Mouse (Mus musculus) forebrain, embryonic 12.5 days (tissue): ENCODE measurements around the gene Smyd5. TPM values are rescaled to one million over a fixed set of nuclear protein-coding genes. Genes with fewer than 3 reads are reported as not detected.
A peak's percentile ranks its signal among the peaks of the same experiment; 100 is the strongest.

Source experiments
- ATAC-seq: fragments of 200-750 bp; cut with Nextera tagmentation; 2 replicates; pipeline ENCODE4 v1.8.0; 2017; ENCODE audit warnings: moderate TSS enrichment; ENCODE audit not compliant: low FRiP score
- H3K27ac ChIP-seq: fragments of 300-500 bp; sonication (generic); 2 replicates; pipeline ENCODE4 v1.5.1; 2016; ENCODE audit warnings: mild to moderate bottlenecking
- H3K27me3 ChIP-seq: fragments of 300-500 bp; sonication (generic); 2 replicates; pipeline ENCODE4 v1.6.1; 2016; ENCODE audit warnings: mild to moderate bottlenecking
- H3K36me3 ChIP-seq: fragments of 300-500 bp; sonication (generic); replicated peaks from 2 replicates; pipeline ENCODE4 v1.6.1; 2016; ENCODE audit warnings: mild to moderate bottlenecking
- H3K4me1 ChIP-seq: fragments of 300-500 bp; sonication (generic); 2 replicates; pipeline ENCODE4 v1.6.1; 2016
- H3K4me2 ChIP-seq: fragments of 300-500 bp; sonication (generic); 2 replicates; pipeline ENCODE4 v1.6.1; 2016; ENCODE audit warnings: mild to moderate bottlenecking, moderate library complexity
- H3K4me3 ChIP-seq: fragments of 300-500 bp; sonication (generic); replicated peaks from 2 replicates; pipeline ENCODE4 v1.5.1; 2016; ENCODE audit warnings: mild to moderate bottlenecking
- H3K9ac ChIP-seq: fragments of 300-500 bp; sonication (generic); 2 replicates; pipeline ENCODE4 v1.6.1; 2016; ENCODE audit warnings: mild to moderate bottlenecking
- H3K9me3 ChIP-seq: fragments of 300-500 bp; sonication (generic); 2 replicates; pipeline ENCODE4 v1.6.1; 2016
- WGBS: fragments of 180-500 bp; shearing (Covaris S2); methylation state at CpG from one replicate; pipeline ENCODE4 v1.1.7; 2016; 5-methylcytosine and 5-hydroxymethylcytosine counted together
- polyA plus RNA-seq: library from polyadenylated mRNA; unstranded; fragments of >200 nt; fragmentation: Nextera tagmentation; extraction: Ambion mirVana; gene quantifications from 2 replicates; pipeline ENCODE4 v1.2.1, GENCODE M21; 2016

The Smyd5 gene
- polyA plus RNA-seq, 1 experiment from 2014 or later: 49.8 TPM

DNA sequence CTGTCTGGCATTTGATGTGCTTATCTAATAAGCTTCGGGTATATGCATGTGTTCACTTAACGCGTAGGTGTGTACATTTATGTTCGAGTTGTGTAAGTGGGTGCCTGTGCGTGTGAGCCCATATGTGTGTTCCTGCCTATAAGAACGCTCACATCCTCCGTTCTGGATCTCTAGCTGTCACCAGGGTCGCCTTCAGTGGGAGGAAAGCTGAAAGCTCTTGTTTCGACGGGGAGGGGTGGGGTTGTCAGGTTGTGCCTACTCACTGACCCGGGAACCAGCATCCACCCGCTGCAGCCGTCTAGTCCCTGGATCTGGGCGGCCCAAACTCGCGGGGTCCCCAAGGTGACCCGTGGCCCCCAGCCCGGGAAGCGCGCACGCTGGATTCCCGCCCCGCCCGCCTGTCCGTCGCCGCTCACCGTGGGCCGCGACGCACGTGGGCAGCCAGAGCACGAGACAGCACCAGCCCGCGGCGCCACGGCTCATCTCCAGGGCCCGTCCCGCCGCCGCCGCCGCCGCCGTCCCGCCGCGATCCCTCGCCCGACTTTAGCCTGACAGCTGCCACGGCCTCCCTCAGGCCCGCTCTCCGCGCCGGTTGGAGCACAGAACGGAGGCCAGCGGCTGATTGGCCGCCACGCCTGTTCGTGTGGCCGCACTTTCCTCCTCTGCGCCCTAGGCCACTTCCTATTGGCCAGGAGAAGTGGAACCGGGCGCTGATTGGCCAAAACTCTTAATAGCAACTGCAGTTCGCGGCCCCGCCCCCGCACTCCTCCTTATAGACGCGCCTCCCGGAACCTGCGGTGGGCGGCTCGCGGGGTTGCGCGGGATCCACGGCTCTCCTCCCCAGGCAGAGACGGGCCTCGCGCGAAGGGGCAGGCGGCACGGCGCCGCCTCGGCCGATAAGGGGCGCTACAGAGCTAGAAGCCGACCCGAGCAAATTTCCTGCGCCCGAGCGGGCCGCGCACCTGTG is 19.2 kb downstream of the Smyd5 start, which contains the start of gene Cct7:
Gene Cct7 (plus strand): TSS at position 818 of the 967 bp plus-strand sequence.
- Histone ChIP-seq H3K4me1 (peaks cover 41% of the 10 kb centered on the region), H3K27me3 (no peaks in the 10 kb centered on the region), H3K36me3 (peaks cover 12% of the 10 kb centered on the region), H3K27ac (peak within 1 kb of the TSS; percentile 96), H3K4me2 (peak within 1 kb of the TSS; percentile 94), H3K9me3 (no peaks in the 10 kb centered on the region), H3K4me3 (peak within 1 kb of the TSS; percentile 77), H3K9ac (peak within 1 kb of the TSS; percentile 89)
- 3% methylated on average over 86 of the region's 96 CpGs for WGBS
- ATAC-seq: peak; percentile 96

DNA sequence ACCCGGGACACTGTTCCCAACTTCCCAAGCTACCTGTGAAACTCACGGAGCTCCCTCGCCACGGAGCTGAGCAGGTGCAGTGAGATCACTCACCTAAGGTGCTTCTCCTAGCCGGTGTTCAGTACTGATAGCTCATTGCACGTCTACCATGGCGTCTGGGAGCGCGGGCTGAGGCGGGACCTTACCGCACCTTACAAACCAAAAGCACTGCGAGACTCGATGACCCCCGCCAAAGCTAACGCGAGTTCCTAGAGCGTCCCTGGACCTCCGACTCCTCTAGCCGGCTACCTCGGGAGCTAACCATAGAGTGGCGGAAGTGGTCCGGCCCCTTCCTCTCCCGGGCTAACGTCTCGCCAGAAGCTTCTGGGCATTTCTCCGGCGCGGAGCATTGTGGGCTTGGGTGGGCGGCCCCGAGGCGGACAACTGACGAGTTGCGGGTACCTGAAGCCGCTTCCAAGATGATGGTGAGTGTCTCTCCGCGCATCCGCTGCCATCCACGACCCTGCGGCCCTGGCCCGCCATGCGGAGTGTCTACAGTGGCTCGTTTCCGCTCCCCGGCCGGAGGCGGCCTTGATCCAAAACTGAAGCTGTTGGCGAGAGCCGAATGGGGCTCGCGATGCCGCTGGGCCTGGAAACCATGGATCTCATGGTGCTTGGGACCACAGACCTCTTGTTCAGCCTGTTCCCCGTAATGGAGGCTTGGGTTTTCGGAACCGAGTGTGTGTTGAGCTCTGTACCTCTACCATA is 20.0 kb downstream of the Smyd5 start, which contains the start of gene Pradc1:
Gene Pradc1 (minus strand): TSS at position 307 of the 747 bp plus-strand sequence.
- ATAC-seq: peak; percentile 92
- peaks cover 49% of the 10 kb centered on the region for H3K4me1 ChIP-seq
- WGBS: under 1% methylated on average over 54 of the region's 54 CpGs

DNA sequence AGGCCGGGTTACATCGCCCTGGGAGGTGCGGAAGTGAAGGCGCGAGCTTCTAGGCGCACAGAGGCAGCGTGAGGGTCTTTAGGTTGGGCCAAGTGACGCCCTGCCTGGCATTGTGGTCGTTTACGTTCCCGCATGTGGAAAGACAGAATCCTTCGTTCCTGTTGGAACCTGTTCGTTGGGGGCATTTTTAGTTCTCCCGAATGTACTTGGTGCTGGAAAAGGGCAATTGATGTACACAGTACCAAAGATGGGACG is 20.5 kb downstream of the Smyd5 start:
- H3K4me1 ChIP-seq: peaks cover 49% of the 10 kb centered on the region

More for the DNA sequence above, 20.0 kb downstream of the Smyd5 start, which contains the start of gene Pradc1:
- Histone ChIP-seq H3K9me3 (no peaks in the 10 kb centered on the region), H3K4me3 (peak within 1 kb of the TSS; percentile 77), H3K27ac (peak within 1 kb of the TSS; percentile 96), H3K9ac (peak within 1 kb of the TSS; percentile 89), H3K27me3 (no peaks in the 10 kb centered on the region), H3K4me2 (peak within 1 kb of the TSS; percentile 94), H3K36me3 (peaks cover 4% of the 10 kb centered on the region)

DNA sequence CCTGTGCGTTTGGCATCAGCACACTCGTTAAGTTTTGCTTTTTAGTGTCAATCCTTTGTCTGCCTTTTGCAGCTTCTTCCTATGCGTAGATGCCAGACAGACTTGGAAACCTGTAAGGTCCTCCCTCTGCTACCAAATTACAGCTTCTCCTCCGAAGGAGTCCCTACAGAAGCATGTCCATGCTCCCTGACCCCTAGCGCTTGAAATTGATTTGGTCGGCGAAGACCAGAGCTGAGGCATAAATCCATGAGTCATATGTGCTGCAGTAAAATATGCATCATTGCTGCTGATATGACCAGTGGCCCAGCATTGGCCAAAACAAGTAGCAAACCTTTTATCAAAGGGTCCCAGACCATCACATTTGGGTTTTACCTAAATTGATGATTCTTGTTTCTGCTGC is 21.0 kb downstream of the Smyd5 start:
- Histone ChIP-seq H3K4me1 (peaks cover 49% of the 10 kb centered on the region), H3K4me3 (peak overlapping the region; percentile 77), H3K27ac (peak overlapping the region; percentile 96; the same call in 1 of the 2 replicates), H3K27me3 (no peaks in the 10 kb centered on the region), H3K36me3 (peaks cover 5% of the 10 kb centered on the region), H3K4me2 (peak overlapping the region; percentile 94), H3K9me3 (no peaks in the 10 kb centered on the region), H3K9ac (peak overlapping the region; percentile 89)
- no peak for ATAC-seq
- 17% methylated on average over 7 of the region's 7 CpGs for WGBS

More for the DNA sequence above, 20.5 kb downstream of the Smyd5 start:
- H3K27ac ChIP-seq: peak overlapping the region; percentile 96
- peak overlapping the region; percentile 77 for H3K4me3 ChIP-seq
- ATAC-seq: no peak; the same call in 1 of the 2 replicates
- H3K9ac ChIP-seq: peak overlapping the region; percentile 89
- WGBS: under 1% methylated on average over 15 of the region's 15 CpGs
- peak overlapping the region; percentile 94 for H3K4me2 ChIP-seq
- H3K27me3 ChIP-seq: no peaks in the 10 kb centered on the region
- no peaks in the 10 kb centered on the region for H3K9me3 ChIP-seq
- peaks cover under 1% of the 10 kb centered on the region; the same call in 1 of the 2 replicates for H3K36me3 ChIP-seq

DNA sequence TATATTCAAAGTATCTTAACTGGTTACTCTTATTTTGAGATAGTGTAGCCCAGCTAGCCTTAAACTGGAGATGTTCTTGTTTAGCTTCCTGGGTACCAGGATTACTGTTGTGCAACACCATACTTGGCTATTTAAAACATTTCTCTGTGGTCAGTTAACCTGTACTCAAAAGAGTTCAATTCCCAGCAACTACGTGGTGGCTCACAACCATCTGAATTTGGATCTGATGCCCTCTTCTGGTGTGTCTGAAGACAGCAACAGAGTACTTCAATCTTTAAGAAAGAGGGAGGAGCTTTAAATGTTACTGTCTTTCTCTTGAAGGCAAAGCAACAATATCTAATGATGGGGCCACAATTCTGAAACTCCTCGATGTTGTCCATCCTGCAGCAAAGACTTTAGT is 27.8 kb downstream of the Smyd5 start:
- H3K27me3 ChIP-seq: no peaks in the 10 kb centered on the region
- WGBS: 91% methylated on average over 2 of the region's 2 CpGs

DNA sequence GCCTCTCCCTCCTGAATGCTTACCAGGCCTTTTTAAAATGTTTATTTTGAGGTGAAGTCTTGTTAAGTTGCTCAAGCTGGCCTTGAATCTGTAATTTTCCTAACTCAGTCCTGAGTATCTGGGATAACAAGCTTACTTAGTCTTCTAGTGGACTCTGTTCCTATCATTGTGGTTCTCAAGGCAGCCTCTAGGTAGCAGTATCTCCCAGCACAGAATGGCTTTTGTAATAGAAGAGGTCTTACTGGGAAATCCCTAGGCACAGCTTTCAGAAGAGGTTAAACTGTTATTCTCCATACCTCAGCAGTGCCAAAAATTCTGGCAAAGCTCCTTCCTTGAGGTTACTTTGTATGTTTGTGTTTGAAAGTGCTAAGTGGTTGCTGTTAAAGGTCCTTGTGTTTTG is 33.6 kb downstream of the Smyd5 start:
- Histone ChIP-seq H3K4me2 (no peak overlapping the region), H3K27ac (no peak overlapping the region), H3K4me1 (no peaks in the 10 kb centered on the region), H3K36me3 (peaks cover 98% of the 10 kb centered on the region), H3K9me3 (no peaks in the 10 kb centered on the region), H3K27me3 (no peaks in the 10 kb centered on the region), H3K9ac (no peak overlapping the region), H3K4me3 (no peak overlapping the region)
- no peak for ATAC-seq

More for the DNA sequence above, 27.8 kb downstream of the Smyd5 start:
- Histone ChIP-seq H3K9ac (no peak overlapping the region), H3K4me1 (peaks cover 20% of the 10 kb centered on the region), H3K4me2 (no peak overlapping the region), H3K4me3 (no peak overlapping the region), H3K9me3 (no peaks in the 10 kb centered on the region), H3K36me3 (peaks cover 71% of the 10 kb centered on the region), H3K27ac (no peak overlapping the region)
- no peak for ATAC-seq

DNA sequence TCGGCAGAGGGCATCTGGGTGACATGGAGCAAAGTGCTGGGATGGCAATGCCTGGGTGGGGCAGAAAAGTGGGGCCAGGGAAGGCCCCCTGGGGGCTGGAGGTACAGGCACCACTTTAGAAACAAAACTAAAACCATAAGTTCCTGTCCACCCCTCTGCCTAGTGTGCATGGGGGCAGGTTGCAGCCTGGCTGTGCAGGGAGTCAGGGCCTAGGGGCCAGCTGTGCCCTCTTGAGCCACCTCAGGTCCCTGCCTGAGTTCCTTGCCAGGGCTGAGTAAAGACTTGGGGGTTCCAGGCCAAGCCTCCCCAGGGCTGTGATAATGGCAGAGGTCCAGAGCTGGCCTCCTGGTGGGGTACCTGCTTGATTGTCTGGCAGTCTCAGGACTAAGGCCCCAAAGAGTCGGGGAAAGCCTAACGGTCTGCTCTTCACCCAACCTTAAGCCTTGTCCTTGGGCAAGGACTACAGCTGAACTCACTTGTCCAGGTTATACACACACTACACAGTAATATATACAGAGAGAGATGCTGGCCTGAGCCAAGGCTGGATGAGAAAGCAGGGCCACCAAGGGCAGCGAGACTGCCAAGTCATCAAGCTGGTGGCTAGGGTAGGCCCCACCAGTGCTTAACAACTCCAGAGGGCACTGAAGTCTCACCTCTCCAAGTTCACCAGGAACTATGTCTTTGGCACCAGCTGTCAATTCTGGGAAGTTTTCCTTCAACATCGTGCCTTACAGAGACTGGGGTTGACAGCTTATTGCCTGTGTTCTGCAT is 38.1 kb downstream of the Smyd5 start:
- Histone ChIP-seq H3K36me3 (peaks cover 53% of the 10 kb centered on the region), H3K9ac (no peak overlapping the region), H3K4me3 (no peak overlapping the region), H3K27ac (no peak overlapping the region), H3K4me2 (no peak overlapping the region), H3K9me3 (no peaks in the 10 kb centered on the region), H3K4me1 (no peaks in the 10 kb centered on the region), H3K27me3 (no peaks in the 10 kb centered on the region)
- no peak for ATAC-seq
- 79% methylated on average over 5 of the region's 5 CpGs for WGBS

DNA sequence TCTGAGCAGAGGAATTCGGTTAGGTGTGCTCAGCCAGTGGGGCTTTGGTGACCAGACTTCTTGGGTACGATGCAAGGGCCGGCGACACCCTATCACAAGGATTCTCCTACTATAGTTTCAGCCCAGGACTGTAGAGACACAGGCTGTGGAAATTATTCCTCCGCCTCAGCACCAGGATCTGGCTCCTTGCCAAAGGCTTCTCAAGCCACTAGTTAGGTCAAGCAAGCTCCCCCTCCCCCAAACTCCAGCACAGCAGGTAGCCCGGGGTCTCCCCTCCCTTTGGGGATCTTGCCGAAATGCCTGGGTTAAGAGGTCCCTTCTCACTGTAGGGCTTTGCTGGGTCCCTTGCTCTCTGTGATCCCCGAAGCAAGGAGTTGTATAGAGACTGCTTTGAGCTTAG is 40.2 kb downstream of the Smyd5 start:
- no peaks in the 10 kb centered on the region for H3K27me3 ChIP-seq
- no peak overlapping the region for H3K9ac ChIP-seq
- no peak overlapping the region for H3K4me2 ChIP-seq
- no peak overlapping the region for H3K27ac ChIP-seq
- no peak for ATAC-seq
- H3K36me3 ChIP-seq: peaks cover 32% of the 10 kb centered on the region
- H3K4me3 ChIP-seq: no peak overlapping the region
- WGBS: 62% methylated on average over 8 of the region's 8 CpGs
- no peaks in the 10 kb centered on the region for H3K9me3 ChIP-seq
- no peaks in the 10 kb centered on the region for H3K4me1 ChIP-seq

DNA sequence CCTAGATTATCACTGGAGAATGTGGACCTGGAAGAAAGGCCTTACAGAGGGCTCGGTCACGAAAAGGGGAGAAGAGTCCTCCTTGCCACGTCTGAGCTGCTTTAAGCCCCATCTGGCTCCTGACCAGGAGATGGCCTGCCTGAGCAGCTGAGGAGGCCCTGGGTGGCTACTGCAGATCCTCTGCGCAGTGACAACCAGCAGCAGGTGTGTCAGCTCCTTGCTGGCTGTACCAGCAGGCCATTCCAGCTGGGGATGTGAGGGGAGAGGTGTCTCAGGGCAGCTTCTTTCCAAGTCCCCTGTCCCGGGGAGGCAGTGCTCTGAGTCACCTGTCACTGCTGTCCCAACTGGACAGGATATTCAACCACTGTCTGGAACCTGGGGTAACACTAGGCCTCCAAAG is 40.8 kb downstream of the Smyd5 start:
- 58% methylated on average over 5 of the region's 5 CpGs for WGBS
- no peak overlapping the region for H3K4me3 ChIP-seq
- H3K9me3 ChIP-seq: no peaks in the 10 kb centered on the region

DNA sequence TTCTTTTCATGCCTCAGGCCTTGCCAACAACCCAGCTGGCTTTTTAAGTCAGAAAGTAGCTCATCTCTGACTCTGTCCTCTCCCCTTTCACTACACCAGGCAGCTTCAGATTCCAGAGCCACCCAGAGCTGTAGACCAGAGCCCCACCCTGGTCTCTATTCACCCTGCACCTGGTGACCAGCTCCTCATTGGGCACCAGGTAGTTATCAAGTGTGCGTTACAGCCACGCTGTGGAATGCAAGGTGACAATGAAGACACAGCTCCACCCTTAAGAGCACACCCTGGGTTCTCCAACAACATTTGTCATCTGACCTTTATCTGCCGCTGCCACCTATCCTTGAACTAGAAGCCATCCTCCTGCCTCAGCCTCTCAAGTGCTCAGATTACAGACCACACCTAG is 43.8 kb downstream of the Smyd5 start:
- H3K36me3 ChIP-seq: no peaks in the 10 kb centered on the region
- no peak overlapping the region for H3K9ac ChIP-seq
- WGBS: 82% methylated on average over 3 of the region's 3 CpGs
- no peak overlapping the region for H3K4me2 ChIP-seq
- no peak overlapping the region for H3K4me3 ChIP-seq
- no peaks in the 10 kb centered on the region for H3K4me1 ChIP-seq
- H3K27ac ChIP-seq: no peak overlapping the region
- H3K27me3 ChIP-seq: peaks cover 5% of the 10 kb centered on the region
- no peak for ATAC-seq
- H3K9me3 ChIP-seq: no peaks in the 10 kb centered on the region

More for the DNA sequence above, 40.8 kb downstream of the Smyd5 start:
- Histone ChIP-seq H3K27ac (no peak overlapping the region), H3K4me1 (no peaks in the 10 kb centered on the region), H3K9ac (no peak overlapping the region), H3K4me2 (no peak overlapping the region), H3K27me3 (no peaks in the 10 kb centered on the region), H3K36me3 (peaks cover 26% of the 10 kb centered on the region)
- no peak for ATAC-seq

DNA sequence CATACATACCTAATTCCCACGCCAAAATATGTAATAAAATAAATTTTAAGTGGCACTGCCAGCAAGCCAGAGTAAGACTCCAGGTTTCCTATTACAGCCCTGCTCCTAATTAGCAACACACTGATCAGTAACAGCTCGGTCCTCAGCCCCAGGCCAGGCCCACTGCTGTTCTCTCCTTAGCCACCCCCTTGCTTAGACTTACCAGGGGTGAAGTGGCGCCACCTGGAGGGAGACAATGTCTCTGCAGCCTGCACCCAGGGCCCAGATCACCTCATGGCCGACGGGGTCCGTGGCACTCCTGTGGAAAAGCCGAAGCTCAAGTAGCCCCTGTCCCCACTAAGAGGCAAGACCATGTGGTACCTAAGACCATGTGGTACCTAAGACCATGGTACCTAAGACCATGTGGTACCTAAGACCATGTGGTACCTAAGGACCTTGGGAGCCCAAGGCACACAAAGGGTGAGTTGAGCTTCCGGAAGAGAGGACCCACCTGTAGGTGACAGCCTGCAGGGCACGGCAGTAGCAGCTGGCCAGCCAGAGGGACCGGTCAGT is 45.7 kb downstream of the Smyd5 start:
- ATAC-seq: 0 out of 2 replicates have a peak, but pooled peaks have one; percentile 23

More for the DNA sequence above, 45.7 kb downstream of the Smyd5 start:
- H3K4me2 ChIP-seq: no peak overlapping the region
- H3K36me3 ChIP-seq: no peaks in the 10 kb centered on the region
- WGBS: 35% methylated on average over 10 of the region's 10 CpGs
- no peak overlapping the region for H3K9ac ChIP-seq
- H3K27ac ChIP-seq: no peak overlapping the region
- H3K4me3 ChIP-seq: no peak overlapping the region
- H3K9me3 ChIP-seq: no peaks in the 10 kb centered on the region
- H3K27me3 ChIP-seq: peaks cover 15% of the 10 kb centered on the region
- H3K4me1 ChIP-seq: no peaks in the 10 kb centered on the region
